Mouse (Mus musculus) embryonic facial prominence, embryonic 13.5 days (tissue): ENCODE measurements at regions not wholly inside any gene's neighbourhood (a gene's known extent, or its start where the extent isn't known, plus 50 kb on each side); places are given as distances from the start of the nearest gene placed in this dataset.
A peak's percentile ranks its signal among the peaks of the same experiment; 100 is the strongest.

Experiments used
- ATAC-seq: fragments of 200-750 bp; cut with Nextera tagmentation; 2 replicates; pipeline ENCODE4 v1.8.0; 2017; ENCODE audit warnings: low read depth; ENCODE audit not compliant: insufficient number of reproducible peaks, insufficient read depth, low FRiP score, low TSS enrichment
- H3K27ac ChIP-seq: fragments of 300-500 bp; sonication (generic); 2 replicates; pipeline ENCODE4 v1.5.1; 2015; ENCODE audit warnings: moderate library complexity, mild to moderate bottlenecking, inconsistent platforms
- H3K27me3 ChIP-seq: fragments of 300-500 bp; sonication (generic); 2 replicates; pipeline ENCODE4 v1.6.1; 2015; ENCODE audit warnings: mild to moderate bottlenecking, inconsistent platforms
- H3K36me3 ChIP-seq: fragments of 300-500 bp; sonication (generic); 2 replicates; pipeline ENCODE4 v1.6.1; 2015; ENCODE audit warnings: mild to moderate bottlenecking, inconsistent platforms
- H3K4me1 ChIP-seq: fragments of 300-500 bp; sonication (generic); 2 replicates; pipeline ENCODE4 v1.6.1; 2015; ENCODE audit warnings: inconsistent platforms
- H3K4me2 ChIP-seq: fragments of 300-500 bp; sonication (generic); 2 replicates; pipeline ENCODE4 v1.6.1; 2015; ENCODE audit warnings: moderate library complexity, mild to moderate bottlenecking, inconsistent platforms
- H3K4me3 ChIP-seq: fragments of 300-500 bp; sonication (generic); 2 replicates; pipeline ENCODE4 v1.5.1; 2015; ENCODE audit warnings: mild to moderate bottlenecking, inconsistent platforms
- H3K9ac ChIP-seq: fragments of 300-500 bp; sonication (generic); 2 replicates; pipeline ENCODE4 v1.6.1; 2015; ENCODE audit warnings: mild to moderate bottlenecking, inconsistent platforms
- H3K9me3 ChIP-seq: fragments of 300-500 bp; sonication (generic); 2 replicates; pipeline ENCODE4 v1.6.1; 2016; ENCODE audit warnings: inconsistent platforms
- WGBS: fragments of 180-500 bp; shearing (Covaris S2); methylation state at CpG from one replicate; pipeline ENCODE4 v1.1.7; 2015; ENCODE audit warnings: mixed read lengths; 5-methylcytosine and 5-hydroxymethylcytosine counted together

DNA sequence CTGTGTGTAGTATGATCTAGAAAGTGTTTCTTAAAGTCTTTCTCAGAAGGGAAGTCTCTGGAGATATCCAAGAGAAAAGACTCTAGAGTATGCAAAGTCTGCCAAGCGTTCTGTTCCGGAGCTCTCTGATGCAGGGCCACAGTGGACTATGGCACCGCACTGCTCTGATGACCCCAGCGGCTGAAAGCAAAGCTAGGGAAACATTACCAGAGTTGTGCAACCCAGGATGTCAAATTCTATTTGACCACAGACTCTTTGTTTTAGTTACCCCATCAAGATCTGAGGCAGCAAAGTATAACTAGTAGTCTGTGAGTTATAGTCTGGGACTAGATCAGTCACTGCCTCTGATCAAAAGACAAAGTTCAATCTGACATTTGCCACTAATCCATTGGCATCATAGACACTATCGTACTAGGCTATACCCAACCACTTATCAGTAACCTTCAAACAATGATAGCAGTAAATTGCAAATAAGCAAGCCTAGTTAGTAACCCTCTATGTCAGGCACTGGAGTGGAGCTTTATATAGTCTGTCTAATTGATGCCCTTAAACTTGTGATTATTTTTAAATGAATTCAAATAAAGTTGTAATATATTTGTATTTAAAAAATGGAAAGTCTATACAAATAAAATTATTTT is 198.9 kb upstream of the Ccdc122 start:
- H3K27me3 ChIP-seq: no peaks in the 10 kb centered on the region
- 87% methylated on average over 5 of the region's 5 CpGs for WGBS

DNA sequence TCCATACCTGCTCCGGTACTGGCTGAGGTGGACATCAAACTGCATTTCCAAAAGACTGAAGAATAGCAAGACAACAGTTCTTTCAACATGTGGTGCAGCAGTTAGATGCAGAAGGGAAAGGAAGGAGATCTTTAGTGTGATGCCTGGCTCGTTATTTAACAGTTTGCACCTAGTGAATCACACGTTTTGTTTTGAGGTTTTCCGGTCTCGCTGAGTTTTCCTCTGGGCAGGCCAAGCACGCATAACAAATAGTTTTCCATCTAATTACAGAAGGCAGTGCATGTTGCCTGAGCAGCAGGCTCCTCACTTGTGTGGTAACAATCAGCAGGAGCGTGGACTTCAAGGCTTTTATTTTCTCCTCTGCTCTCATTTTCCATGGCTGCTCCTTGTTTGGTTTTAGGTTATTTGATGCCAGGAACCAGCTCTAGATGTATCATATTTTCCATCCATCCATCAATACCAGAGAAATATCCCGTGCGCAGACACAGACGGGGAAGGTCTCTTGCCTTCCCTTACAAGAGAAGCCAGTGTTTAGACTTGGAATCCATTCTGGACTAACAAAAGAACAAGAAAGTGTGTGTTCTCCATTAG is 199.6 kb upstream of the Ccdc122 start:
- WGBS: 37% methylated on average over 10 of the region's 10 CpGs
- Histone ChIP-seq H3K36me3 (no peaks in the 10 kb centered on the region), H3K27me3 (no peaks in the 10 kb centered on the region), H3K9me3 (no peaks in the 10 kb centered on the region), H3K4me1 (peaks cover 11% of the 10 kb centered on the region), H3K4me3 (no peak overlapping the region), H3K9ac (no peak overlapping the region), H3K27ac (peak overlapping the region; percentile 39; the same call in 1 of the 2 replicates), H3K4me2 (no peak overlapping the region)
- ATAC-seq: no peak

More for the DNA sequence above, 198.9 kb upstream of the Ccdc122 start:
- H3K27ac ChIP-seq: peak overlapping the region; percentile 39; the same call in 1 of the 2 replicates
- H3K9ac ChIP-seq: no peak overlapping the region
- H3K36me3 ChIP-seq: no peaks in the 10 kb centered on the region
- no peaks in the 10 kb centered on the region for H3K9me3 ChIP-seq
- peaks cover 11% of the 10 kb centered on the region for H3K4me1 ChIP-seq
- ATAC-seq: no peak
- no peak overlapping the region for H3K4me2 ChIP-seq
- no peak overlapping the region for H3K4me3 ChIP-seq

DNA sequence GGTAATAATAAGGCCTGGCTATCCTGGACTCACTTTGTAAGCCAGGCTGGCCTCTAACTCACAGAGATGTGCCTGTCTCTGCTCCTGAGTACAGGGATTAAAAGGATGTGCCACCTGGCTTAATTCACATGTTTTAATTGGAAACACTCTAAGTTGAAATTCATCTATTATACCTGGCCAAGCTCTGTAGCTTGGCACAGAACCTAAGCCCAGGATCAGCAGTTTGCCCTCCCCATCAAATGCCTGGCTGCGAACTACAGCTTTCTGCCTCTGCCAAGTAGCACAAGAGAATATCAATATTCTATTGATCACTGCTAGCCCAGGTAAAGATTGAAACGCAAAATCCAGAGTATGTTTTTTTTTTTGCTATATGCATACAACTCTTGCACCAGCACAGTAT is 200.3 kb upstream of the Ccdc122 start:
- no peak overlapping the region for H3K27ac ChIP-seq
- H3K4me2 ChIP-seq: no peak overlapping the region
- H3K9me3 ChIP-seq: no peaks in the 10 kb centered on the region
- H3K27me3 ChIP-seq: no peaks in the 10 kb centered on the region
- no peaks in the 10 kb centered on the region for H3K36me3 ChIP-seq
- H3K4me1 ChIP-seq: peaks cover 11% of the 10 kb centered on the region
- H3K4me3 ChIP-seq: no peak overlapping the region
- H3K9ac ChIP-seq: no peak overlapping the region
- ATAC-seq: no peak
- 94% methylated on average over 2 of the region's 2 CpGs for WGBS

DNA sequence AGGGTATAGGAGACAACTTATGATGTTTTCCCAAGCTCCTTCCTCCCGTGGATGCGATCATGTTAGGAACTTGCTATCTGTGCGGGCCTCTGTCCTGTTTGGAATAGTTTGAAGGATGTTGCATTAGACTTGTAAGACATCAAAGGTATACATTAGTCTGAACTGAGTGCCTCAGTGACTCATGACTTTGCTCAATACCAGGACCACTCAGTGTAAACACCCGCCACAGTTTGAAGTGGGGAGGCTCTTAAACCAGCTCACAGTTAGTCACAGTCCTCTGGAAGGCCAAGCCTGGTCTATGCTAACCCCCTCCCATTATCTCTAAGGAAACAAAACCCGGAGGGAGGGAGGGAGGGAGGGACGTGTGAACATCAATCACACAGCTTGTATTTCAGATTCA is 202.5 kb upstream of the Ccdc122 start:
- Histone ChIP-seq H3K4me2 (no peak overlapping the region), H3K4me3 (no peak overlapping the region), H3K9me3 (no peaks in the 10 kb centered on the region), H3K9ac (no peak overlapping the region), H3K4me1 (peaks cover 11% of the 10 kb centered on the region), H3K27ac (no peak overlapping the region), H3K36me3 (no peaks in the 10 kb centered on the region), H3K27me3 (no peaks in the 10 kb centered on the region)
- ATAC-seq: no peak
- WGBS: 67% methylated on average over 6 of the region's 6 CpGs

DNA sequence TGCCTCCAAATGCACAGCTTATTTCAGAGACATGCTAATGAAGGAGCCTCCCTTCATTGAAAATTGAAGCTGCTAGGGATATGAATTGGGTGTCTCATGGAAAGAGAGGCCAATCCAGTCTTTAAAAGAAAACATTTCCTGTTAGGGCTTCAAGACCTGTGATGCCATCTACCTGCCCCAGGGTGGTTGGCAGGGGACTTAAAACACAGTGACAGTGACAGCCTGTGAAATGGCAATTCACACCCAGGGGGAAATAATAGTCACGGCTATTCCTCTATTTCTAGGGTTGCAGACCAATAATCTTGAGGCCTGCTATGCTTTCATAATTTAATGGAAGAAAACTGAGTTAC is 207.4 kb upstream of the Ccdc122 start:
- no peaks in the 10 kb centered on the region for H3K4me1 ChIP-seq
- WGBS: 83% methylated on average over 1 of the region's 1 CpGs
- H3K27ac ChIP-seq: no peak overlapping the region
- no peak overlapping the region for H3K4me3 ChIP-seq
- H3K27me3 ChIP-seq: no peaks in the 10 kb centered on the region
- no peaks in the 10 kb centered on the region for H3K36me3 ChIP-seq
- no peak overlapping the region for H3K4me2 ChIP-seq
- no peak overlapping the region for H3K9ac ChIP-seq
- H3K9me3 ChIP-seq: no peaks in the 10 kb centered on the region
- no peak for ATAC-seq

DNA sequence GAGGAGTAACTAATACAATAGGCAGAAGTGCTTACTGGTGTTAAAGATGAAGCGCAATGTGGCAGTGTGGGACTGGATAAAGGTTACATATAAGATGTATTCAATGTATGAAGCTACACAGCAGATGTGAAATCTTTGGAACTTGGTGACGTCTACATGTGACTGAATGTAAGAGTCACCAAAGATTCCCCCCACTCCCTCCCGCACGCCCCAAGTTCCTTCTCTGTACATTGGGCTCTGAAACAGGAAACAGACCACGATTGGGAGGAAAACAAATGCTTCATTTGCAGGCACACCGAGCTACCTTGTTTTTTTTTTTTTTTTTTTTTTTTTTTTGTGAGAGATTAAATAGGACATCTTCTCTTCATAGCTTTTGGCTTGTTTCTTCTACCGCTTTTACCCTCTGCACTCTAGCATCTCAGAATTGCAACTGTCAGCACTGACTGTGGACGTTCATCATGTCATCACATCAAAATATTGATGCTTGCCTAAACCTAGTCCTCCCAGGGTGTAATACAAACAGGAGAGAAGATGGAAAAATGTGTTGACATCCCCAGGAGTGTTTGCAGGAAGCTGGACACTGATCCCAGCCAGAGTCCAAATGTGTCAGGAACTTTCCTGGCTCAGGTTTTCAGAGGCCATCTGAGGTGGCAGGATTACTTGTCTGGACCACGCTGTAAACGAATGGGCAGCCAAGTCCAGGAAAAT is 208.0 kb upstream of the Ccdc122 start:
- H3K4me3 ChIP-seq: no peak overlapping the region
- H3K4me1 ChIP-seq: no peaks in the 10 kb centered on the region
- no peaks in the 10 kb centered on the region for H3K9me3 ChIP-seq
- no peak overlapping the region for H3K27ac ChIP-seq
- H3K9ac ChIP-seq: no peak overlapping the region
- WGBS: 78% methylated on average over 10 of the region's 10 CpGs
- no peaks in the 10 kb centered on the region for H3K36me3 ChIP-seq
- ATAC-seq: no peak
- no peak overlapping the region for H3K4me2 ChIP-seq
- no peaks in the 10 kb centered on the region for H3K27me3 ChIP-seq

DNA sequence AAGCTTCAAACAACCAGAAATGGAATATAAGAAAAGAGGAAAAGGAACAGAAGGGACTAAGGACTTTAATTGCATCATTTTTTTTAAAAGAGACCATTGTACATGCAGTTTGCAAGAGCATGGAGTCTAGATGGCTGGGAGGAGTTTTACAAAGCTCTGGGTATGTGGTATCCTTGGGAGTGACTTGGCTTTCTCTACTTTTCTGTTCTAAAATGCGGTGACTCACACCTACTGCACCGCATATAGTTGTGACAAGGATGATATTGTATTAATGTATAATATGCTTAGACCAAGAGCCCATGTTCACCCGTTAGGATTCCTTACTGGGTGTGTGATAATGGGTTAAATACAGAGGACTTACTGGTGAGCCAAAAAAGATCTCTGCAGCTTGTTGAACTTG is 212.5 kb upstream of the Ccdc122 start:
- no peak overlapping the region for H3K9ac ChIP-seq
- H3K27ac ChIP-seq: no peak overlapping the region
- H3K4me3 ChIP-seq: no peak overlapping the region
- no peaks in the 10 kb centered on the region for H3K36me3 ChIP-seq
- no peaks in the 10 kb centered on the region for H3K27me3 ChIP-seq
- peaks cover 13% of the 10 kb centered on the region for H3K4me1 ChIP-seq
- no peaks in the 10 kb centered on the region for H3K9me3 ChIP-seq
- 89% methylated on average over 3 of the region's 3 CpGs for WGBS
- ATAC-seq: no peak
- H3K4me2 ChIP-seq: no peak overlapping the region

DNA sequence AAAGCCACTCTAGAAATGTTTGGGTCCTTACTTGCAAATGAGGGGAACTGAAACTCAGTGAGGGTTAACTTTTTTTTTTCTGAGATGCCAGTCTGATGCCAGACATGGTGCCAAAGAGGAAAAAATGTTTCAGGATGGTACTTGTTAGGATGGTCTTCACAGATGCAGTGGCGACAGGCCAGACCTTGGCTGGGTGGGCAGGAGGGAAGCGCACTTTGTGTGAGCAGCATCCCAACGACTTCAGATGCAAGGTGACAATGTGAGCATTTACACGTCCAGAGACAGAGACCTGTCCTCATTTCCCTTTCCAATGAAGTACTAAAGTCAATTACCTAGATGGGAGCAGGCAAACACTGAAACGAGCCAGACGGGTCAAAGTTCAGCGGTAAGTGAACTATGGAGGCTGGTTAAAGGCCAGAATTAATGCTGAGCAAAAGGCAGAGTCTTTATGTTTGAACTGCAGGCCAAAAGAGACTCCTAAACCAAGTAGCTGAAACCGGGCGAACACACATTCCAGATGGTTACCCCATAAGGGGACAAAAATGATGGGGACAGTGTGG is 213.7 kb upstream of the Ccdc122 start:
- no peaks in the 10 kb centered on the region for H3K27me3 ChIP-seq
- H3K4me1 ChIP-seq: peaks cover 24% of the 10 kb centered on the region
- H3K9me3 ChIP-seq: no peaks in the 10 kb centered on the region
- no peak overlapping the region for H3K9ac ChIP-seq
- WGBS: 82% methylated on average over 9 of the region's 9 CpGs
- H3K36me3 ChIP-seq: no peaks in the 10 kb centered on the region
- no peak for ATAC-seq
- H3K4me2 ChIP-seq: no peak overlapping the region
- no peak overlapping the region for H3K27ac ChIP-seq
- H3K4me3 ChIP-seq: no peak overlapping the region

DNA sequence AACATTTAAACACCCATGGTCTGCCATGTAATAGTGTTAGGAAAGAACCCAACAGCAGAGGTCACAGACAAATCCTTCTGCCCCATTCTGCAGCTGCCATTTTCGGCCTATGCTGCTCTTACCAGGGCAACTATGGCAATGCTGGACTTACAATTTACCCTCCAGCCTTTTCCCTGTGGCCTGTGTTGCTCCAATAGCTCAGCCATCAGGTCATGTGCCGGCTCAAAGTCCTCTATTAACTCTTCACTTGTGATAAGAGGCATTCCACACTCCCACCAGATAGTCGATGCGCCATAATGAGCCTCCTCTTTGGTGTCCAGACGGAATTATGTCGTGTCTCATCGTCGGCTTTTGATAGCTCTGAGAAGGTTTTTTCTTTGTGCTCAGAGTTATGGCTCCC is 214.7 kb upstream of the Ccdc122 start:
- Histone ChIP-seq H3K27ac (no peak overlapping the region), H3K4me2 (no peak overlapping the region), H3K4me3 (no peak overlapping the region), H3K9ac (no peak overlapping the region), H3K27me3 (no peaks in the 10 kb centered on the region), H3K4me1 (peaks cover 24% of the 10 kb centered on the region), H3K36me3 (no peaks in the 10 kb centered on the region), H3K9me3 (no peaks in the 10 kb centered on the region)
- no peak for ATAC-seq
- 85% methylated on average over 8 of the region's 8 CpGs for WGBS

DNA sequence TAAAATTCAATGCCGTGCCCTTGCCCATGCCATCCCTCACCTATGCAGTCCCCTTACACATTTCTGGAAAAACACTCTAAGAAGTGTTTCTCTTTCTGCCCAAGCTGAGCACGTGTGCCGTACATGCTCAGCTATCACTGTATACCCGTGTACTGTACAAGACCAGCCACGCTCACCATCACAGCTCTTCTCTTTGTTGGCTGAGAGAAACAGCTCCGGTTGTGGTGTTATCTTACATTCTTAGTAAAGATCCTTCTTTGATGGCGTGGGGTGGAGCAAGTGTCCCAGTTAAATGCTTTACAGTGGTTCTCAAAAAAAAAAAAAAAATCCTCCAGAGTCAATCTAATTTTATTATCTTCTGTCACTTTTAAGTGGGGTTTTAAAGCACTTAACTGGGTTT is 215.1 kb upstream of the Ccdc122 start:
- WGBS: 72% methylated on average over 7 of the region's 7 CpGs
- no peaks in the 10 kb centered on the region for H3K36me3 ChIP-seq
- peaks cover 24% of the 10 kb centered on the region for H3K4me1 ChIP-seq
- H3K27me3 ChIP-seq: no peaks in the 10 kb centered on the region
- H3K9me3 ChIP-seq: no peaks in the 10 kb centered on the region
- no peak overlapping the region for H3K9ac ChIP-seq
- no peak overlapping the region for H3K27ac ChIP-seq
- H3K4me2 ChIP-seq: no peak overlapping the region
- ATAC-seq: no peak
- no peak overlapping the region for H3K4me3 ChIP-seq

DNA sequence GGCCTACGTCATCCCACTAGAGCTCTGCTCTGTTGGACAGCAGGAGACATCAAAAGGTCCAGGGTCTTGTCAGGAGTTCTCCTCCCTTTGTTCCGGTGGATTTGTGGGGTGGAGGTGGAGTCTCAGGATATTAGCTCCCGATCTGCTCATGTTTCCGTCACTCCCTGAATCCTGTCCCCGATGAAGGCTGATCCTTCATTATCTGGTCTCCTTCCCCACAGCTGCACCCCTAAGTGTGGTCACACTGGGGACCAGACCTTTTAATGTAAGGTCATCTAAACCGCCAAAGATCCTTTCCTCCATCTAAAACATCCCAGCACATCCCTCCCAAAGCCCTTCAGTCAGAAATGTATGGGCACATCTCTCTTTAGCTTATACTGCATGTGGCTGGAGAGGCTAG is 215.6 kb upstream of the Ccdc122 start:
- 68% methylated on average over 6 of the region's 6 CpGs for WGBS
- Histone ChIP-seq H3K36me3 (no peaks in the 10 kb centered on the region), H3K27me3 (no peaks in the 10 kb centered on the region), H3K4me1 (peaks cover 24% of the 10 kb centered on the region), H3K9ac (no peak overlapping the region), H3K27ac (no peak overlapping the region), H3K4me3 (no peak overlapping the region), H3K9me3 (no peaks in the 10 kb centered on the region), H3K4me2 (no peak overlapping the region)
- no peak for ATAC-seq

DNA sequence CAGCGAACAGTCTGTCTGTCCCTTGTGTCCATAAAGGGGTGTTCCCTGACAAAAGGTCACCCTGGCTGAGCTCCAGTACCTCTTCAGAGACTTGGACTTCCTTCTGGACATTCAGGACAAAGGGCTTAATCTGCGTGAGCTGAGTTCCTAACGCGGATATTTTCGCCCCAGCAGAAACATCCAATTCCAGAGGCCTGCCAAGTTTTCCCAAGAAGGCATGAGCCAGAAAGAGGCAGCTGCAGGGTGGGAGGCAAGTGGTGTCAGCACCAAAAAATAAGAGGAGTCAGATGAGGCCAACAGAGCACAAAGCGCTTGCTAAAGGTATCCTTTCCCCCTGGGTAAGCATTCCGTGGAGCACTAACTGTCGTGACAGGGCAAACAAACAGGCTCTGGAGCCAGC is 216.9 kb upstream of the Ccdc122 start:
- Histone ChIP-seq H3K27me3 (no peaks in the 10 kb centered on the region), H3K36me3 (no peaks in the 10 kb centered on the region), H3K9ac (no peak overlapping the region), H3K4me2 (no peak overlapping the region), H3K4me1 (peaks cover 25% of the 10 kb centered on the region), H3K9me3 (no peaks in the 10 kb centered on the region), H3K27ac (peak overlapping the region; percentile 63; the same call in 1 of the 2 replicates), H3K4me3 (no peak overlapping the region)
- 35% methylated on average over 8 of the region's 8 CpGs for WGBS
- no peak for ATAC-seq
